Mouse (Mus musculus): ENCODE data around the gene B4galt1. TPM values are rescaled to one million over a fixed set of nuclear protein-coding genes. Genes with fewer than 3 reads are reported as not detected.

The B4galt1 gene
- polyA plus RNA-seq (2015; fragmentation: Nextera tagmentation; extraction: Ambion mirVana) = 39.7 and 39.9 TPM in 2 replicates

DNA sequence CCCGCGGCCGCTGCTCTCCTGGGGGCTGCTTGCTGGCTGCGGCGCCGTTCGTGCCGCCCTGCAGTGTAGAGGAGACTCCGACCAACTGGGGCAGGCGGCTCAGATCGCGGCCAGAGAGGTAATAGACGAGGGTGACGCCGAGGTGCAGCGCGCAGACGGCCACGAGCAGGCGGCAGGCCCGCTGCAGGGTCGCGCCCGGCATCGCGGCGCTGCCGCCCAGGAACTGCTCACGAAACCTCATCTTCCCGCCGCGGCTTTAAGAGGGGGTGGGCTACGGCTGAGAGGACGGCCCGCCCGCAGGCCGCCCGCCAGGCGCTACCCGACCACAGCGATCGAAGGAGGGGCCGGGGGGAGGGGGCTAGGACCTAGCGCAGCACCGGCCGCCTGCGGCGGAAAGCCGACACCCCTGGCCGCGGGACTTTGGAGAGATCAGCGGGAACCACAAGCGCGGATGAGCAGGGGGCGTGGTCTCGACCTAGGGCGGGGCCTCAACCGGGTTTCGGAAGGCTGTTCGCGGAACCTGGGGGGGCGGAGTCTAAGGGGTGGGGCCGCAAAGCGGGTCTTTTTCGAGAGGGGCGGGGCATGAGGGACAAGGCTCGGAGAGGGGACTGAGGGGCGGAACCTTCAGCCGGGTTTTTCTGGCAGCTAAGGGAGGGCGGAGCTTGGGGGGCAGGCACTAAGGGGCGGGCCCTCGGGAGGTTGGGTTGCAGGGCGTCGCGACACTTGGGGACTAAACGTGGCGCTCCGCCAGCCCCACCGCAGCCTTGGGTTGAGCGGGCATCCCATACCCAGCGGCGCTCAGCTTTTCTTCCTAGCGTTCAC lies at the start of gene B4galt1:
Gene B4galt1 (minus strand): TSS at position 441 of the 822 bp plus-strand sequence.
- H3K9me3 ChIP-seq = no peaks in the 10 kb centered on the region
- peak within 1 kb of the TSS; percentile 81 for H3K4me3 ChIP-seq
- under 1% methylated on average over 77 of the region's 83 CpGs for WGBS
- H3K4me2 ChIP-seq = peak within 1 kb of the TSS; percentile 93
- ATAC-seq (ENCODE audit: insufficient number of reproducible peaks, insufficient read depth, low FRiP score, low TSS enrichment, low read depth) = peak; percentile 95
- peaks cover 45% of the 10 kb centered on the region for H3K4me1 ChIP-seq
- H3K36me3 ChIP-seq = no peaks in the 10 kb centered on the region
- H3K27me3 ChIP-seq = no peaks in the 10 kb centered on the region
- peak within 1 kb of the TSS; percentile 95 for H3K27ac ChIP-seq
- H3K9ac ChIP-seq = peak within 1 kb of the TSS; percentile 94

DNA sequence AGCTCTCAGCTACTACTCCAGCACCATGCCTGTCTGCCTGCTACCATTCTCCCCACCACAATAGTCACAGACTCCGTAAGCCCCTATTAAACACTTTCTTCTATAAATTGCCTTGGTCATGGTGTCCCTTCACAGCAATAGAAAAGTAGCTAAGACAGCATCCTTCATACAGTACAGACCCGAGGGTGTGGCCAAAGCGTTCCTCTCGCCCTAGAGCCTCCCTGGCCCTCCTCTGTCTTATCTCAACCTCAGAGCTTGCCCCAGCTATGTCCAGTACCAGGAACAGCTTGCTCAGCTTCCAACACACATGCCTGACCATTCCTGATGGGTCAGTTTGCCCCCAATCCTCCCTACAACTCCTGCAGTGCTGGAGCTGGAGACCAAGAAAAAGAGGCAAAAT lies 46.8 kb upstream of the B4galt1 start:
- Histone ChIP-seq H3K27ac (no peak overlapping the region), H3K4me2 (no peak overlapping the region), H3K36me3 (no peaks in the 10 kb centered on the region), H3K9me3 (no peaks in the 10 kb centered on the region; the same call in 1 of the 2 replicates), H3K9ac (no peak overlapping the region), H3K4me1 (no peaks in the 10 kb centered on the region), H3K4me3 (no peak overlapping the region), H3K27me3 (no peaks in the 10 kb centered on the region)
- 90% methylated on average over 4 of the region's 4 CpGs for WGBS
- no peak for ATAC-seq (ENCODE audit: insufficient number of reproducible peaks, insufficient read depth, low FRiP score, low TSS enrichment, low read depth)

DNA sequence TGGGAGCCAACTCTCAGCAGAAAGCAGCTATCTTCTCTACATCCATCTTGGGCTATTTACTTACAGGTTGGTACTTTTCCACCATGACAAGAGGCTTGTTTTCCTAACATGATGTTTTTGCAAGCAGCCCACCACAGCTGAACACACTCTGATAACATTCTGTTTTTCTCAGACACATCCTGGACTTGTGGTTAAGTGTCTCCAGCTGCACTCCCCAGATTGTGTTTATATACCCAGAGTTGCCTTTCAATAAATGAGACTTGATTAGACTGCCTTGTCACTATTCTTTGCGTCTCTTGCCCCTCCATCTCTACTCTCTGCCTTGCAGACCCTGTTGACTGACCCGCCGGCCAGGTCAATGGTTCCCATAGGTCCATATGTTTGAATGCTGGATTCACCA lies 46.3 kb upstream of the B4galt1 start:
- H3K27me3 ChIP-seq = no peaks in the 10 kb centered on the region
- H3K9ac ChIP-seq = no peak overlapping the region
- ATAC-seq (ENCODE audit: insufficient number of reproducible peaks, insufficient read depth, low FRiP score, low TSS enrichment, low read depth) = no peak
- no peaks in the 10 kb centered on the region for H3K4me1 ChIP-seq
- no peak overlapping the region for H3K4me2 ChIP-seq
- no peaks in the 10 kb centered on the region; the same call in 1 of the 2 replicates for H3K9me3 ChIP-seq
- no peak overlapping the region for H3K27ac ChIP-seq
- H3K36me3 ChIP-seq = no peaks in the 10 kb centered on the region
- 86% methylated on average over 3 of the region's 3 CpGs for WGBS
- no peak overlapping the region for H3K4me3 ChIP-seq

DNA sequence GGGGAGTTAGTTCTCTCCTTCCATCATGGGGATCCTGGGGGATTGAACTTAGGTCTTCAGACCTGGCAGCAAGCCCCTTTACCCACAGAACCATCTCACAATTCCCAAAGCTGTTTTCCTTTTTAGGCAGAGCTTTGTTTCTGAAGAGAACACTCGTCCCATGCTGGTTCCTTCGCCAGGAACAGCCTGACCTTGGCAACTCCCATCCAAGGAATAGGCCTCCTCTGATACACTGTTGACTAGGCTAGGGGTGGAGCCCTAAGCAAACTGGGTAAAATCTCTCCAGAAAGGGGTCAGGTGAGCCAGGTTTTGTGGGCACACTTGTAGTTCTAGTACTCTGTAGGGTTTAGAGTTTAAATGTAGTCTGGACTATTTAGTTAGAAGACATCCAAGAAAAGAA lies 45.5 kb upstream of the B4galt1 start:
- H3K4me3 ChIP-seq = no peak overlapping the region
- H3K36me3 ChIP-seq = no peaks in the 10 kb centered on the region
- no peak overlapping the region for H3K27ac ChIP-seq
- no peaks in the 10 kb centered on the region; the same call in 1 of the 2 replicates for H3K9me3 ChIP-seq
- H3K27me3 ChIP-seq = no peaks in the 10 kb centered on the region
- no peak overlapping the region for H3K9ac ChIP-seq
- H3K4me1 ChIP-seq = no peaks in the 10 kb centered on the region
- WGBS = 77% methylated on average over 2 of the region's 2 CpGs
- H3K4me2 ChIP-seq = no peak overlapping the region
- no peak for ATAC-seq (ENCODE audit: insufficient number of reproducible peaks, insufficient read depth, low FRiP score, low TSS enrichment, low read depth)

DNA sequence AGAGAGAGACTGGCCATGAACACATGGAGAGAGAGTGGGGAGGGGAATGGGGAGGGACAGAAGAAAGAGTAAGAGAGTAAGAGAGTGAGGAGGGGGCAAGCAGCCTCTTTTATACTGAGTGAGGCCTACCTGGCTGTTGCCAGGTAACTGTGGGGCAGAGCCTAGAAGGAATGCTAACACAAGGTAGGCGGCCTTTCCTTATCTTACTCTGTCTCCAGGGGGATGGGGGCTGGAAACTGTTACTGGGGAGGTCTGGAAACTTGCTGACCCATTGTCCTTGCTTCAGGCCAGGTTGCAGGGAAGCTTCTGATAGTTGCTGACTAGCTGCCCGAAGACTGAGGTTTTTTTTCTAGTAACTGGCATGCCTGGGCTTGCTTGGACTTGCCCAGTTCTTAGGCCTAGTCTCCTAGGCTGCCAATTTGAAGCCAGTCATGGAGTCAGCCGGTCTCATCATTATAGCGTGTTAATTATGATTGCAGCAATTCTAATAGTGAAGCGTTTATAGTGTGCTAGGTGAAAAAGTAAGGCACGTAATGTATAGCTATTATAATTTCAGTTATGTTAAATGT lies 44.8 kb upstream of the B4galt1 start:
- no peaks in the 10 kb centered on the region for H3K4me1 ChIP-seq
- 71% methylated on average over 6 of the region's 6 CpGs for WGBS
- no peak overlapping the region for H3K4me3 ChIP-seq
- H3K27me3 ChIP-seq = no peaks in the 10 kb centered on the region
- ATAC-seq (ENCODE audit: insufficient number of reproducible peaks, insufficient read depth, low FRiP score, low TSS enrichment, low read depth) = no peak
- H3K27ac ChIP-seq = no peak overlapping the region
- no peak overlapping the region for H3K4me2 ChIP-seq
- H3K36me3 ChIP-seq = no peaks in the 10 kb centered on the region
- H3K9me3 ChIP-seq = no peaks in the 10 kb centered on the region; the same call in 1 of the 2 replicates
- H3K9ac ChIP-seq = no peak overlapping the region

DNA sequence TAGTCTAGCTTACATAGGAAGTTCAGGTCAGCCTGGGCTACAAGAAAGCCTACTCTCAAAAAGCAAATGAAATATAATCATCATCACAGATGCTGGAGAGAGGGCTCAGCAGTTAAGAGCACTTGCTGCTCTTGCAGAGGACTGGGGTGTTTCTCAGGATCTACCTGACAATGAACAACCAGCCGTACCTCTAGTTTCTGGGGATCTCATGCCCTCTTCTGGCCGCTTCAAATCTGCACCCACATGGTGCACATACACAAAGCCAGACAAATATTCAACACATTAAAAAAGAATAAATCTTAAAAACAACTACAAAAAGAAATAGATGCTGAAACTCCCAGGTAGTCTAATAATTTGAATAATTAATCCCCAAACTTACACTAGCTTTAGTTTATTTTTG lies 41.8 kb upstream of the B4galt1 start:
- H3K36me3 ChIP-seq = no peaks in the 10 kb centered on the region
- ATAC-seq (ENCODE audit: insufficient number of reproducible peaks, insufficient read depth, low FRiP score, low TSS enrichment, low read depth) = no peak
- no peak overlapping the region for H3K9ac ChIP-seq
- H3K27me3 ChIP-seq = no peaks in the 10 kb centered on the region
- H3K4me1 ChIP-seq = no peaks in the 10 kb centered on the region
- WGBS = 96% methylated on average over 2 of the region's 2 CpGs
- no peak overlapping the region for H3K4me3 ChIP-seq
- H3K9me3 ChIP-seq = no peaks in the 10 kb centered on the region; the same call in 1 of the 2 replicates
- H3K4me2 ChIP-seq = no peak overlapping the region
- no peak overlapping the region for H3K27ac ChIP-seq

DNA sequence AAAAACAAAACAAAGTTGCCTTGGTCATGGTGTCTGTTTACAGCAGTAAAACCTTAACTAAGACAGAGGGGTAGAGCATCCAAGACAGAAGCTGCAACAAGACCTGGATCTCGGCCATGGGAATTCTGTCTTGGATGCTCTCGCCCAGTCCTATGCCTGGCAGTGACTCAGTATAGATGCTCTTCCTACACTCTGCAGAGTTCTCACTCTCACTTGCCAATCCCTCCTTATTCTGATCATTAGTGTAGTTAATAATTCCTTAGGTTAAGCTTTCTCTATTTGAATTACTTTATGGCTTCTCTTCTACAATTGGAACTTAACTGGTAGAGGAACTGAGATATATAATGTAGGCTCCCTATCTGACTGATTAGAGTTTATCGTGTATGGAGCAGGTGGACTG lies 41.3 kb upstream of the B4galt1 start:
- WGBS = 83% methylated on average over 3 of the region's 3 CpGs
- Histone ChIP-seq H3K4me2 (no peak overlapping the region), H3K27ac (no peak overlapping the region), H3K36me3 (no peaks in the 10 kb centered on the region), H3K27me3 (no peaks in the 10 kb centered on the region), H3K9ac (no peak overlapping the region), H3K4me3 (no peak overlapping the region), H3K4me1 (no peaks in the 10 kb centered on the region), H3K9me3 (no peaks in the 10 kb centered on the region)
- ATAC-seq (ENCODE audit: insufficient number of reproducible peaks, insufficient read depth, low FRiP score, low TSS enrichment, low read depth) = no peak

DNA sequence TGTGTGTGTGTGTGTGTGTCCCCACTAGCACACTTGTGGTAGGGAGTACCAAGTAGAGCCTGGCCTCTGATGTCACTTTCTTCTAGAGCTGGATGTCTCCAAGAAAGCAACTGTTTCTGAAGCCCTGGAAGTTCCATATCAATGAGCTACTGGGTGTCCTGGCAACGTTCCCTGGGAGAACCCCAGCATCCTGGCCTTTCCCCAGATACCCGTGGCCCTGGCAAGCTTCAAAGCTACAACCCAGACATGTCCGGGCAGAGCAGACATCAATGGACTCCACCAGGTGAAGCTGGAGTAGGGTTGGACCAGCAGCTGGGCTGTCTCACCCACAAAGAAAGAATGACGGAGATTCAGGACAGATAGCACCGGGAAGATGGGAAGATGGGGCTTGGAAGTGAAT lies 37.4 kb upstream of the B4galt1 start:
- no peak overlapping the region for H3K27ac ChIP-seq
- H3K4me2 ChIP-seq = no peak overlapping the region
- no peak overlapping the region for H3K4me3 ChIP-seq
- no peak for ATAC-seq (ENCODE audit: insufficient number of reproducible peaks, insufficient read depth, low FRiP score, low TSS enrichment, low read depth)
- 78% methylated on average over 5 of the region's 5 CpGs for WGBS
- no peaks in the 10 kb centered on the region for H3K36me3 ChIP-seq
- no peaks in the 10 kb centered on the region for H3K27me3 ChIP-seq
- H3K9ac ChIP-seq = no peak overlapping the region
- H3K4me1 ChIP-seq = no peaks in the 10 kb centered on the region
- H3K9me3 ChIP-seq = no peaks in the 10 kb centered on the region

DNA sequence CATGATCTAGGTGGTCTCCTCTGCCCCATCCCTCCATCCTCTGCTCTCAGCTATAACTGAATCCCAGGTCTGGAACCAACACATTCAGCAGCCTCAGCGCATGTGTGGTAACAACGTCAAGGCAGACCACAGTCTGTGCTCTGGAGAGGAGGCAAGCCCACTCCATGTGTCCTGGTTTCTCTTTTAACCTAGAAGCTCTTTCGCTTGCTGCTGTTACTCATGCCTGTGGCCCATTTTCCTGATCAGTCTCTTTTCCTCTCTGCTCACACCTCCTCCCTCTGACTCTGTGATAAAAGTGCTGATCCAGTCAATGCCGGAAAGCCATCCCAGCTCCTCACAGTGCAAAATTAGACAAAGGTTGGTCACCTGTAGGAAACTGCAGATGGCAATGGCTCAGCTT lies 36.2 kb upstream of the B4galt1 start:
- Histone ChIP-seq H3K9me3 (no peaks in the 10 kb centered on the region), H3K4me1 (no peaks in the 10 kb centered on the region), H3K9ac (no peak overlapping the region), H3K27ac (no peak overlapping the region), H3K36me3 (no peaks in the 10 kb centered on the region), H3K27me3 (no peaks in the 10 kb centered on the region), H3K4me3 (no peak overlapping the region), H3K4me2 (no peak overlapping the region)
- WGBS = 87% methylated on average over 4 of the region's 4 CpGs
- no peak for ATAC-seq (ENCODE audit: insufficient number of reproducible peaks, insufficient read depth, low FRiP score, low TSS enrichment, low read depth)

DNA sequence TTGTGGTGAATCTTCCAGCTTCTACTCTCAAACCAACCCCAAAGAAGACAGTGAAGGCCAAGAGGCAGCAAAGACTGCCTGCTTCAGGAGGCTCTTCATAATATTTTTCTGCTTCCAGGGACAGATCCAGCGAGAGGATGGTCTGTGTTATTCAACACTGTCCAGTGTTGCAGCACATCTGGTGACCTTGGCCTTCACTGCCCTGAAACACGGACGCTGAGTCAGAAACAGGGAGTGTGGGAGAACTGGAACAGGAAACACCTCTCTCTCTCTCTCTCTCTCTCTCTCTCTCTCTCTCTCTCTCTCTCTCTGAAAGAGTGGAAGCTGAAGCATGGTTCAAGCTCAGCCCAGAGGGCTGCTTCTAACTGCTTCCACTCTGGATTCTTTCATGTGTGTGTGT lies 35.4 kb upstream of the B4galt1 start:
- Histone ChIP-seq H3K27ac (no peak overlapping the region), H3K4me3 (no peak overlapping the region), H3K36me3 (no peaks in the 10 kb centered on the region), H3K27me3 (no peaks in the 10 kb centered on the region), H3K4me2 (no peak overlapping the region), H3K9ac (no peak overlapping the region), H3K9me3 (no peaks in the 10 kb centered on the region), H3K4me1 (no peaks in the 10 kb centered on the region)
- whole genome bisulfite sequencing = 38% methylated on average over 3 of the region's 3 CpGs
- ATAC-seq (ENCODE audit: insufficient number of reproducible peaks, insufficient read depth, low FRiP score, low TSS enrichment, low read depth) = no peak

DNA sequence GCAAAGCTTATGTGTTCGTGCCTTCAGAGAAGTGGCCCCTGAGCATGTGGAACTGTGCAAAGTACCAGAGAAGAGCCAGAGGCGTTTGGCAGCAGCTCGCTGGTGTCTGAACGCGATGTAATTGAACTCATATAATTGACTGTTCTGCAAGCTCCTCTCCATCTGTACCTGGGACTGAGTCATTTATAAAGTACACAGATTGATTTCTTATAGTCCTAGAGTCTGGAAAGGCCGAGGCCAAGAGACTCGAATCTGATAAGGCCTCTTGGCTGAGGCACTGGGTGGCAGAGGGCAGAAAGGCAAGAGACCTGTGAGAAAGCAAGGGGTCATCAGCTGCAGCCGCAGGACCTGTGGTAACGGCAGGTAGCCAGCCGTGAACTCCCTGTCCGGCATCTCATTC lies 35.0 kb upstream of the B4galt1 start:
- H3K4me1 ChIP-seq = no peaks in the 10 kb centered on the region
- WGBS = 69% methylated on average over 11 of the region's 11 CpGs
- H3K27me3 ChIP-seq = no peaks in the 10 kb centered on the region
- ATAC-seq (ENCODE audit: insufficient number of reproducible peaks, insufficient read depth, low FRiP score, low TSS enrichment, low read depth) = no peak
- H3K4me2 ChIP-seq = no peak overlapping the region
- no peaks in the 10 kb centered on the region for H3K36me3 ChIP-seq
- no peak overlapping the region for H3K9ac ChIP-seq
- no peak overlapping the region for H3K27ac ChIP-seq
- no peak overlapping the region for H3K4me3 ChIP-seq
- no peaks in the 10 kb centered on the region for H3K9me3 ChIP-seq

DNA sequence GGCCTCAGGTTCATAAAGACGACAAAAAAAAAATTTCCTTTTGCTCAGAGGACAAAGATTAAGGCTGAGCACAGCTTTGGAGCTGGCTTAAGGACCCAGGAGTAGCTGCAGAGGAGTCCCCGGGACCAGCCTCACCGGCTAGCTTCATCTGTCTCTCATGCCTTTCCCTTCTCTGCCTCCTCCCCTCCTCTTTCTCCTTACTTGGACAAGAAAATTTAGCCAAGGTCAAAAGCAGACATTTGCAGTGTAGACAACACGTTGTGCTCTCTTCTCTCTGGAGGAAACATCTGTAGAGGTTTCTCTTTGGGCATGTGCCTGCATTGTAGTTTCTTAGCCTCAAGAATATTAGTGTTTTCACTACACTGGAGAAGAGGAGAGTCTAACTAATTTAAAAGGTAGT lies 32.1 kb upstream of the B4galt1 start:
- 79% methylated on average over 4 of the region's 4 CpGs for WGBS
- H3K4me3 ChIP-seq = no peak overlapping the region

More for the DNA sequence above, 32.1 kb upstream of the B4galt1 start:
- Histone ChIP-seq H3K9ac (no peak overlapping the region), H3K36me3 (no peaks in the 10 kb centered on the region), H3K27ac (no peak overlapping the region), H3K27me3 (no peaks in the 10 kb centered on the region), H3K4me1 (no peaks in the 10 kb centered on the region), H3K9me3 (no peaks in the 10 kb centered on the region), H3K4me2 (no peak overlapping the region)
- ATAC-seq (ENCODE audit: insufficient number of reproducible peaks, insufficient read depth, low FRiP score, low TSS enrichment, low read depth) = no peak
